Mouse (Mus musculus): ENCODE data around the gene Map3k10. TPM values are rescaled to one million over a fixed set of nuclear protein-coding genes. Genes with fewer than 3 reads are reported as not detected.
A peak's percentile ranks its signal among the peaks of the same experiment; 100 is the strongest.
"Not testable (repeated sequence)": the region's sequence is repeated elsewhere in the genome, so short reads cannot be mapped to it uniquely, and the experiment has no call there.

Map3k10 gene
- total RNA-seq, 2 experiments from 2014 or later: 20.6 to 23.1 TPM

- DNase-seq: no peak
- intact Hi-C loops (cut with DNase I): no loop called here
These were observed 16.5 kb downstream of the Map3k10 start for GRCm38 (mm10) chr7:27657824-27658395.

DNA sequence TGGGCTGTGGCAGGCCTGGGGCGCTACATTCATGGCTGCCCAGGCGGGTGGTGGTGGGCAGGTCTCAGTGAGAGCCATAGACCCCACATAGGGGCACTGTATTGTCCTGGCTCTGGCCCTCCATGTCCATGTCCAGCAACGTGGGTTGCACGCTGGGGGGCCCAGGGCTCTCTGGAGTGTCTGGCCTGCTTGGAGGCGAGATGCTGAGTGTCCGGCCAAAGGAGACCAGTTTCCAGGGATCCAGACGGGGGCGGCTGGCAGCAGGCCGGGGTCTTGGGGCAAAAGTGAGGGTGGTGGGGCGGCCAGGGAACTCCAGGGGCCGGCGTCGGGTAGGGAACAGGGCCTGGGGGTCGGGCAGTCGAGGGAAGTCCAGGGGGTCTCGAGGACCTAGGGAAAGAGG, 17.8 kb downstream of the Map3k10 start:
- intact Hi-C loops (cut with DNase I): no loop called here
- no peak for DNase-seq

GRCm38 (mm10) chr7:27655545-27655944, 18.9 kb downstream of the Map3k10 start:
- intact Hi-C loops (cut with DNase I): no loop called here
- DNase-seq: no peak

- intact Hi-C loops (cut with DNase I): loop anchor here (5.0 kb wide), 1 partner anchor 77 kb away; no protein-coding TSS in a partner anchor
These were observed 19.7 kb downstream of the Map3k10 start for GRCm38 (mm10) chr7:27654607-27655276.

GRCm38 (mm10) chr7:27653681-27654437, 20.5 kb downstream of the Map3k10 start, which contains the start of gene Ttc9b:
Gene Ttc9b, plus strand, starts transcription at chr7:27653915.
- DNase-seq: peak; percentile 22 to 29
- intact Hi-C loops (cut with DNase I): loop anchor here (5.0 kb wide), 1 partner anchor 77 kb away; no protein-coding TSS in a partner anchor

More at GRCm38 (mm10) chr7:27654607-27655276, 19.7 kb downstream of the Map3k10 start:
- peak in 1 of 2 experiments; percentile 32 for DNase-seq

- DNase-seq: peak; percentile 69 to 72
- intact Hi-C loops (cut with DNase I): loop anchor here (1.0 to 5.0 kb wide), 3 partner anchors 34 to 74 kb away; no protein-coding TSS in a partner anchor
These were observed 23.4 kb downstream of the Map3k10 start for GRCm38 (mm10) chr7:27650949-27651348.

GRCm38 (mm10) chr7:27649723-27650122, 24.7 kb downstream of the Map3k10 start:
- intact Hi-C loops (cut with DNase I): loop anchor here (5.0 kb wide), 1 partner anchor 72 kb away; no protein-coding TSS in a partner anchor
- no peak for DNase-seq

GRCm38 (mm10) chr7:27647281-27648002, 27.0 kb downstream of the Map3k10 start:
- no peak for DNase-seq

DNA sequence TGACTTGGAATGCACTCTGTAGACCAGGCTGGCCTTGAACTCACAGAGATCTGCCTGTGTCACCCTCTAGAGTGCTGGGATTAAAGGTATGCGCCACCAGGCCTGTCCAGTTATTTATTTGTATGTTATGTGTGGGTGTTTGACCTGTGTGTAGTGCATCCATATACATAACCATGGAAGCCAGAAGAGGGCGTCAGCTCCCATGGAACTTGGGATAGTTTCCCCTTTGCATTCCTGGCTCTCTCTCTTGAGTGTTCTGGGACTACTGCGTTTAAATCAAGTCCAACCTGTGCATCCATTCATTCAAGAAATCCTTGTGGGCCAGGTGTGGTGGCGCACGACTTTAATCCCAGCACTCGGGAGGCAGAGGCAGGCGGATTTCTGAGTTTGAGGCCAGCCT, 27.9 kb downstream of the Map3k10 start:
- DNase-seq: no peak
- intact Hi-C loops (cut with DNase I): no loop called here

More at GRCm38 (mm10) chr7:27647281-27648002, 27.0 kb downstream of the Map3k10 start:
- intact Hi-C loops (cut with DNase I): no loop called here

- no peak for DNase-seq
- intact Hi-C loops (cut with DNase I): no loop called here
These were observed 29.9 kb downstream of the Map3k10 start for GRCm38 (mm10) chr7:27644471-27644870.

DNA sequence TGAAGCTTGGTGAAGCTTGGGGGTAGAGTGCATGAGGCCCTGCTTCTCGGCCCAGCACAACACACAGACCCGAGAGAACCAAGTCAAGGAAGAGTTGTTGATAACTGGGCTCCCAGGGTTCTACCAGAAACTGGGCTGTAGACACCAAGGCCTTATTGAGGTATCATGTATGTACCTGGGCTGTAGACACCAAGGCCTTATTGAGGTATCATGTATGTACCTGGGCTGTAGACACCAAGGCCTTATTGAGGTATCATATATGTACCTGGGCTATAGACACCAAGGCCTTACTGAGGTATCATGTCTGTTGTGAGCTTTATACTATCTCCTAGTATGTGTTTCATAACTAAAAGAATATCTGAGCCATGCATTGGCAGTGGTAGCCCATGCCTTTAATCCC, 39.3 kb downstream of the Map3k10 start:
- DNase-seq; intact Hi-C loops (cut with DNase I): not testable (repeated sequence)

DNA sequence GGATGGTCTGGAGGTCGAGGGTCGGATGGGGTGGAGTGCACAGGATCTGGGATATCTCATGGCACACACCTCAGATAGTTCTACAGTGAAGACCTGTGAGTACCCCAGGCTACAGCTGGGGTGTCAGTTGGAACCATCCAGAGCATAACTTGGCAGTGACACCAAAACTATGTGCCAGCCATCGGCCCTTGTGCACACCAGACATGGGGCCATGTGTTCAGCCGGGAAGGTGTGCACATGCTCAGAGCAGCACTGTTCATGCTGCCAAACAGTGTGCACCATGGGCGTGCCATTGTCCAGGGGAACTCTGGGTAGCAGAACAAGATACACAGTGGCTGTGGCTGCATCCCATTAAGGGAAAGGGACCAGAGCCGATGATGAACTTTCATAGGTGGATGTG, 39.7 kb downstream of the Map3k10 start:
- no peak for DNase-seq
- intact Hi-C loops (cut with DNase I): no loop called here

DNA sequence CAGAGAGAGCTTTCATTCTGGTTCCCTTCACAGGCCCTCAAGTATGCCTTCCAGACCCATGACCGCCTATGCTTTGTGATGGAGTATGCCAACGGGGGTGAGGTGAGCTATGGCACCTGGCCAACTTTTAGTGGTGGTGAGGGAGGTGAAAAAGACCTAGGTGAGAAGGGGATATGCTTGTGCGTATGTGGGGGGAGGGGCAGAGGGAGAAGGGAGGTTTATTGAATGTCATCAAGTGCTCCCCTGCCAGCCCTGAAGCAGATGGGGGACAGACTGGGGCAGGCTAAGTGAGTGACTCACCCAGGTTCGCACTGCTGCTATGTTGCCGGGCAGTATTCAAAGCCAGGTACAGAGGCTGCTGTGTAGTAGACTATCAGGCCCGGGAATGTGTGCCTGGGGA, 41.2 kb downstream of the Map3k10 start:
- intact Hi-C loops (cut with DNase I): no loop called here
- DNase-seq: no peak

DNA sequence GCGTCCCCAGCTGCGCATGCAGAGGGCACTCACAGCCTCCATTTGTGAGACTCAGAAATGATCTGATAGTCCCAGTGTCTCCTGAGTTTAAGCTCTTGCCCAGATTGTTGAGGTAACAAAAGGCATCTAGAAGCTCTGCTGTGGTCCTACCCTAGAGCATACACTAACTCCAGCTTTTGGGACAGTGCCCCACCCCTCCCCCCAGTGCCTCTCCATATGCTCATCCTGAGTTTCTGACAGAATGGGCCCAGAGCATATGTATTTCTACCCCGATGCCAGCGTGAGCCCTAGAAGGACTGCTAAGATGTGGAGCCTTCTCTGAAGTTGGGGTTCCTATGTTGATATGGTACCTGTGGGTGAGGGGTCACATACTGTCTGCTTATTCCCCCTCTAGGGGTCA, 43.0 kb downstream of the Map3k10 start:
- DNase-seq: no peak
- intact Hi-C loops (cut with DNase I): no loop called here

DNA sequence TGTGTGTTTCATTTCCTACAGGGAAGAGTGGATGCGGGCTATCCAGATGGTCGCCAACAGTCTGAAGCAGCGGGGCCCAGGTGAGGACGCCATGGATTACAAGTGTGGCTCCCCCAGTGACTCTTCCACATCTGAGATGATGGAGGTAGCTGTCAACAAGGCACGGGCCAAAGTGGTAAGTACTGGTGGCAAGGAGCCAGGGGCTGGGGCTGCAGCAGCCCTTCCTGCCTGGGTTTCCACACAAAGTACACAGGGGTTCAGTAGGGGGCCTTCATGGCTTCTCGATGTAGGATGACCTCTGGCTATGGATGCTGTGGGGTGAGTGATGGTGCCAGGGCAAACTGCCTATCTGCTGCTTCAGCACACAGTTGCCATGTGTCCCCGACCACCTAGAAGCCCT, 45.6 kb downstream of the Map3k10 start:
- intact Hi-C loops (cut with DNase I); DNase-seq: not testable (repeated sequence)

DNA sequence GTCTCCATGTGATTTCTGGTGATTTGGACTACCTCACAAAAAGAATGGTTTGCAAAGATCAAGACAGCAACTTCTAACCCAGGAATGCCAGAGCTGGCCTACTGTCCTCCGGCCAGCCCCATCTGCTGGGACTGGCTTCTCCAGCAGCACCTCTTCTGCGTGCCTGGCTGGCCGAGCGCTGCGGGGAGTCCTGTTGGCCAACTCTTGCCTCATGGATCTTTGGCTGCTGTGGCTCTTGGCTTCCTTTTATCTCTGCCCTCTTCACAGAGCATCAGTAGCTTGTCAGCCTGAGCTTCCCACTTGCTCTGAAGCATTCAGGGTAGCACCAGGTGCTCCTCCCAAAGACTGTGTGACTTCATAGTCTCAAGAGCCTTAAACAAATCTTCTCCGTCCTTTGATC, 46.2 kb downstream of the Map3k10 start:
- peak in 1 of 2 experiments; percentile 26 for DNase-seq
- intact Hi-C loops (cut with DNase I): no loop called here

DNA sequence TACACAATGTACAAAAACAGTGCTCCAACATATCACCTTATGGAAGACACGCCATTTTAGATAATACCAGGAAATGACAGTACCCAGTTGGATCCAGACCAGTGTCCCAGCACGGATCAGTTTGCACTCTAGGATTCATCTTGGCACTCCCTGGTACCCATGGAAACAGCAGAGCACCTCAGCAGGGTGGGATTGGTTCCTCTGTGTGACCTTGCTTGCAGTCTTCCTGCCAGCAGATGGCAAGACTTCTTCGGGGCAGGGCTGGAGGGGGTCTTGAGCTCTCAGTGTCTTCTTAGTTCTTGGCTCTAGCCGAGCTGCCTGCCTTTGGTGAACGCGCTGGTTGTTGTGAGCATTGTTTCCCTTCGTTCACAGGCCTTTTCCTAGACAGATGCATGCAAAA, 46.7 kb downstream of the Map3k10 start:
- DNase-seq: no peak

GRCm38 (mm10) chr7:27624967-27625366, 49.4 kb downstream of the Map3k10 start:
- intact Hi-C loops (cut with DNase I): no loop called here
- DNase-seq: no peak

More for the DNA sequence above, 46.7 kb downstream of the Map3k10 start:
- intact Hi-C loops (cut with DNase I): no loop called here

DNA sequence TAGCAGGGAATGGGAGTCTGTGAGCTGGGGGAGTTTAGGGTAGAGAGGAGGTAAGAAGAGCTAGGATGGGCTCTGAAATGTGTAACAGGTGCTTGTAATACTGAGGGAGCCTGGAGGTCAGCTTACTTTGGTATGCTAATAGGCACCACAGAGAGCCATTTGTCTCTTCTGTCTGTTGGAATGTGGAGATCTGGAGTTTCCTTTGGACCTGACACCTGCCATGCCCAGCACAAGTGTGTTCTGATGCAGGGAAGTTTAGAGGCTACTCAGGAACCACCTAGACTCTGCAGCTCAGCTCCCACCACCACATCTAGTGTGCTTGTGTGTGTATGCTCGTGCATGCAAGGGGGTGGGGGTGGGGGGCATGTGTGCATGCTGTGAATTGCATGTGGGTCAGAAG, 52.2 kb downstream of the Map3k10 start:
- no peak for DNase-seq
- intact Hi-C loops (cut with DNase I): no loop called here

DNA sequence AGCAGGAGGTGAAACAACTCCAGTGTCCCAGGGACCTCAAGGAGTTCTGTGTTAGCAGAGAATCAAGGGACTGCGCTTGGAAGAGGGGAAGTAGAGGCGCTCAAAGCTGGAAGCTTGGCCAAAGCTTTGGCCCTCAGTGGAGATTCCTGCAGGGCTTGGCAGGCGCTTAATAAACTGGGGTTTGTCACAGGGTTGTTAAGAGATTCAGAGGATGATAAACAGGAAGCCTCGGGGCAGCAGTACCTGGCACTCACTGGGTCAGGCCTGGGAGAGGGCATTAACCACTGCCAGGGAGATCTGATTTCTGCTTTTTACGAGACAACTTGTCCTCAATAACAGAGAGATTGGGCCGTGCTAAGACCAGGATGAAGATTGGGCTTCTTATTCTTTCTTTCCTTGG, 53.4 kb downstream of the Map3k10 start:
- no peak for DNase-seq
- intact Hi-C loops (cut with DNase I): no loop called here
